Mouse (Mus musculus): ENCODE data around the gene Bcl2l12. TPM values are rescaled to one million over a fixed set of nuclear protein-coding genes. Genes with fewer than 3 reads are reported as not detected.

Gene Bcl2l12
- total RNA-seq, 2 experiments from 2014 or later = 1.8 to 2.6 TPM

GRCm38 (mm10) chr7:44970231-44970691 lies 28.3 kb downstream of the Bcl2l12 start:
- peak; percentile 79 to 81 for DNase-seq (ENCODE audit: low spot score in 2 of 2)
- intact Hi-C loops (cut with DNase I) = loop anchor here (5.0 kb wide), 1 partner anchor 43 kb away; the partner anchor contains the start of gene Ap2a1

- no peak for DNase-seq (ENCODE audit: low spot score in 2 of 2)
- intact Hi-C loops (cut with DNase I) = no loop called here
These were observed 31.9 kb downstream of the Bcl2l12 start for GRCm38 (mm10) chr7:44966638-44967037.

GRCm38 (mm10) chr7:44965975-44966374 lies 32.5 kb downstream of the Bcl2l12 start:
- DNase-seq (ENCODE audit: low spot score in 2 of 2) = no peak
- intact Hi-C loops (cut with DNase I) = no loop called here

DNA sequence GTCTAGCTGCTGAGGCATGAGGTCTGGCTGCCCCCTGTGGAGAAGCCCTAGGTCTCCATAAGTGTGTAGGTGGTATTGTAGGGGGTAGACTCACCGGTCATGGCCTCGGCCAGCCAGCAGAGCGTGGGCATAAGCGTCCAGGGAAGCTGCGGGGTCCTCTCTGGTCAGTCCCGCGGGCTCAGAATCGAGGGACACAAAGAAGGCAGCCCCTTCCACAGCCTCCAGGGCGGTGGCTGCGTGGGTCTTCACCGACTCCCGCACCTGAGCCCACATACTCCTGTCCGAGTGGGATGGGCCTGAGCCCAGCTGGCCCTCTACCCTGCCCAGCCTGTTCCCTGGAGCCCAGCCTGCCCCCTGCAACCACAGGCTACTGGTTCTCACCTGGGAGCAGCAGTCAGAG lies 33.5 kb downstream of the Bcl2l12 start:
- intact Hi-C loops (cut with DNase I) = no loop called here

GRCm38 (mm10) chr7:44962831-44963230 lies 35.7 kb downstream of the Bcl2l12 start:
- intact Hi-C loops (cut with DNase I) = no loop called here

More for the DNA sequence above, 33.5 kb downstream of the Bcl2l12 start:
- no peak for DNase-seq (ENCODE audit: low spot score in 2 of 2)

DNA sequence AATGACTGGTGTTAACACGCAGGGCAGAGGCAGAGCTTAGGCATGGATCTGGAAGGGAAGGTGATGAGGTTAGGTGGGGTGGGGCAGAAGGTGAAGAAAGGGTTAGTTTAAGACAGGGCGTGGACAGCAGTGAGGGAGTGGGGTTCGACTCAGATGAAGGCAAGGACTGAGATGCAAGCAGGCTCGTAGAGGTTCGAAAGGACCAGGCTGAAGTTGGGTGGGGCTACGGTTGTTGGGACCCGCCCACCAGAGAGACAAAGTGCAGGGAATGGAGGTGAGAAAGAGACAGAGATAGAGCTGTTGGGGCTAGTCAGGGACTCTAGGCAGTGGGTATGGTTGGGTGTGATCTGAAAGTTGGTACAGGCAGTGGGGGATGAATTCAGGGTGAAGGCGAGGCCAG lies 36.2 kb downstream of the Bcl2l12 start:
- no peak for DNase-seq (ENCODE audit: low spot score in 2 of 2)

More at GRCm38 (mm10) chr7:44962831-44963230, 35.7 kb downstream of the Bcl2l12 start:
- no peak for DNase-seq (ENCODE audit: low spot score in 2 of 2)

GRCm38 (mm10) chr7:44960512-44960910 lies 38.0 kb downstream of the Bcl2l12 start:
- DNase-seq (ENCODE audit: low spot score in 2 of 2) = no peak
- intact Hi-C loops (cut with DNase I) = no loop called here

More for the DNA sequence above, 36.2 kb downstream of the Bcl2l12 start:
- intact Hi-C loops (cut with DNase I) = no loop called here

GRCm38 (mm10) chr7:44959874-44960511 lies 38.5 kb downstream of the Bcl2l12 start:
- intact Hi-C loops (cut with DNase I) = loop anchor here (5.0 to 10.0 kb wide), 2 partner anchors 38 to 235 kb away; no protein-coding TSS in a partner anchor
- DNase-seq (ENCODE audit: low spot score in 2 of 2) = no peak

- intact Hi-C loops (cut with DNase I) = loop anchor here (5.0 to 10.0 kb wide), 2 partner anchors 37 to 234 kb away; no protein-coding TSS in a partner anchor
- DNase-seq (ENCODE audit: low spot score in 2 of 2) = no peak
These were observed 39.2 kb downstream of the Bcl2l12 start for GRCm38 (mm10) chr7:44959281-44959680.

DNA sequence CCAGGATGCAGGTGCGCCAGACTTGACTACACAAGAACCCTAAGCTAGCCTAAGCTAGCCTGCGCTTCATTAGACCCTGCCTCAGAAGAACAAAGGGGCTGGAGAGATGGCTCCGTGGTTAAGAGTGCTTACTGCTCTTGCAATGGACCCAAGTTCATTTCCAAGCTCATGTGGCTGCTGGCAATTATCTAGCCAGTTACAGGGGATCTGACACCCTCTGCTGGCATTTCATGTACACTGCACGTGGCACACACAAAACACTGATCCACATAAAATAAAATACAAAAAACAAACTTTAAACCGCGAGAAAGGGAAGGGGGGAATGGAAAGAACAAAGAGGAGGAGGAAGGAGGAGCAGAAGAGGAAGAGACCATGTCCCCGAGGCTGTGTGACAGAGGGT lies 40.3 kb downstream of the Bcl2l12 start:
- no peak for DNase-seq (ENCODE audit: low spot score in 2 of 2)
- intact Hi-C loops (cut with DNase I) = loop anchor here (5.0 to 10.0 kb wide), 2 partner anchors 36 to 233 kb away; no protein-coding TSS in a partner anchor

GRCm38 (mm10) chr7:44957183-44957835 lies 41.2 kb downstream of the Bcl2l12 start:
- intact Hi-C loops (cut with DNase I) = loop anchor here (5.0 to 10.0 kb wide), 2 partner anchors 35 to 233 kb away; no protein-coding TSS in a partner anchor
- no peak for DNase-seq (ENCODE audit: low spot score in 2 of 2)

GRCm38 (mm10) chr7:44956266-44956665 lies 42.2 kb downstream of the Bcl2l12 start:
- DNase-seq (ENCODE audit: low spot score in 2 of 2) = no peak
- intact Hi-C loops (cut with DNase I) = loop anchor here (5.0 to 10.0 kb wide), 2 partner anchors 34 to 231 kb away; no protein-coding TSS in a partner anchor

- intact Hi-C loops (cut with DNase I) = loop anchor here (5.0 to 10.0 kb wide), 2 partner anchors 33 to 231 kb away; no protein-coding TSS in a partner anchor
- DNase-seq (ENCODE audit: low spot score in 2 of 2) = no peak
These were observed 42.9 kb downstream of the Bcl2l12 start for GRCm38 (mm10) chr7:44955628-44956027.

DNA sequence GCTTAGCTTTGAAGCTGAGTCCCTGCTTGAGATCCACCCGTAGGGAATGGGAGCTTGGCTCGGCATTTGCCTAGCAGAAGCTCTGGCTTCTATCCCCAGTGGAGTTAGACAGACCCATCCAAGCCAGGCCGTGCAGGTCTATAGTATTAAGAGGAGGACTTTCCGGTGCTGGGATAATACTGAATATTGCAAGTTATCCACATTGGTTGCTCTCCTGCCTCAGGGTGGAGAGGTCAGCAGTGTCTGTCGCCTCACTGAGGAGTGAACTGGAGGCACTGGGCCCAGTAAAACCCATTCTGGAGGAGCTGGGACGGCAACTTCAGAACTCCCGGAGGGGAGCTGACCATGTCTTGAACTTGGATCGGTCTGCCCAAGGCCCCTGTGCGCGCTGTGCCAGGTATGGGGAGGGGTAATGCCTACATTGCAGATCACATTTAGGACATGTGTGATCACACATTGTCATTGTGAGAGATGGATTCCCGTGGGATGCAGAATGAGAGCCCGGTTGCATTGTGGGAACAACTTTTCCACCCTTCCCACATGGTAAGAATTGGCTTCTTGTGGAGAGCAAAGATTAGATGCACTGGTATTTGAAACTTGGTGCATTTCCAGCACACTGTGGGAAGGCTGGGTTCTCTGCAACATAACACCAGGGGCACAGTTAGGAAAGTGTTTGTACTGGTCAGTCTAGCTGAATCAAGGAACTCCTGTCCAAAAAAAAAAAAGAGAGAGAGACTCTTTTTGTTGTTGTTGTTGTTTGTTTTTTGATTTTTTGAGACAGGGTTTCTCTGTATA lies 44.2 kb downstream of the Bcl2l12 start:
- intact Hi-C loops (cut with DNase I) = loop anchor here (10.0 kb wide), 1 partner anchor 229 kb away; no protein-coding TSS in a partner anchor

DNA sequence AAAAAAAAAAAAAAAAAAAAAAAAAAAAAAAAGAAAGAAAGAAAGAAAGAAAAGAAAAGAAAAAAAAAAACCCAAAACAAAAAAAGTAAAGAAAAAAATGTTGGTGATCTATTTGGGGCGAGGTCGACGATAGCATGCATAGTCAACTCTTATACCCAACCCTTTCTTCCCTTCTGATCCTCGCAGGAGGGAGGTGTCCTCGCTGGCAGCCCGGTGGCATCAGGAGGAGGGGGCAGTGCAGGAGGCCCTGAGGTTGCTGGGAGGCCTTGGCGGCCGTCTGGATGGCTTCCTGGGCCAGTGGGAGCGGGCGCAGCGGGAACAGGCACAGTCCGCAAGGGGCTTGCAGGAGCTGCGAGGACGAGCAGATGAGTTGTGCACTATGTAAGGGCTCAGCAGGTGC lies 45.0 kb downstream of the Bcl2l12 start:
- intact Hi-C loops (cut with DNase I) = loop anchor here (10.0 kb wide), 1 partner anchor 229 kb away; no protein-coding TSS in a partner anchor
- no peak for DNase-seq (ENCODE audit: low spot score in 2 of 2)

More for the DNA sequence above, 44.2 kb downstream of the Bcl2l12 start:
- no peak for DNase-seq (ENCODE audit: low spot score in 2 of 2)

DNA sequence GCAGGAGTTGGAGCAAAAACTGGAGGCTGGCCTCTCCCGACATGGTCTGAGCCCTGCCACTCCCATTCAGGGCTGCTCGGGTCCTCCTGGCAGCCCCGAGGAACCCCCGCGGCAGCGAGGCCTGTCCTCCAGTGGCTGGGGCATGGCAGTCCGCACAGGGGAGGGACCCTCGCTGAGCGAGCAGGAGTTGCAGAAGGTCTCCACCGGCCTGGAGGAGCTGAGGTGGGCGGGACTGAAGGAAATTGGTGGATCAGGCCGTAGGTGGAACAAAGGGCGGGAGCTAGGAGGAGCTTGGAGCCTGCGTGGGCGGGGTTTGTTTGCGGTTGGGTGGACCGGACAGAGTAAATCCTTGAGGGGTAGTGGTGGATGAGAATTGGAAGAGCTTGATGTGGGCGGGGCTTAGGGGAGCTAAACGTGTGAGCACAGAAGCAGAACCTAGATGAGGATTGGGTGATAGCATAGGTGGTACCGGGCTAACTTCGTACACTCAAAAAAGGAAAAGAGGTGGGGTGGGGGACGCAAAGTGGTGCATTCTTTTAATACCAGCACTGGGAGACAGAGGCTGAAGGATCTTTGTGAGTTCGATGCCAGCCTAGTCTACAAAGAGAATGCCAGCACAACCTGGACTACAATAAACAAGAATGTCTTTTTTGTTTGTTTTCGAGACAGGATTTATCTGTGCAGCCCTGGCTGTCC lies 45.8 kb downstream of the Bcl2l12 start:
- DNase-seq (ENCODE audit: low spot score in 2 of 2) = peak; percentile 78 to 81
- intact Hi-C loops (cut with DNase I) = loop anchor here (10.0 kb wide), 1 partner anchor 228 kb away; no protein-coding TSS in a partner anchor

- intact Hi-C loops (cut with DNase I) = loop anchor here (10.0 kb wide), 1 partner anchor 227 kb away; no protein-coding TSS in a partner anchor
- DNase-seq (ENCODE audit: low spot score in 2 of 2) = no peak
These were observed 46.6 kb downstream of the Bcl2l12 start for GRCm38 (mm10) chr7:44951960-44952359.

DNA sequence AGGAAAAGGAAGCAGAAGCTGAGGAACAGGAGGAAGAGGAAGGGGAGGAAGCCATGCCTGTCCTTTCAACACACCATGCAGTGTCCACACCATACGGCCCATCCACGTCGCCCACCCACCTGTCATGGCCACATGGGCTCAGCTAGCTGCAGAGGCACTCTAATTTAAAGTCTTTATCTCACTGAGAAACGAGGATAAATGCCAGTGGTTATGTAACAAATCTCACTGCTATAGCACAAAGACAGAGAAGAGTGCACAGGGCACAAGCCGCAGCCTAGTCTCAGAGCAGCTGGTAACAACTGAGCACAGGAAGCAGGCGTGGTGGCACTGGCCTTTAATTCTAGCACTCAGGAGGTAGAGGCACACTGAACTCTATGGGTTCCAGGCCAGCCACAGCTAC lies 48.6 kb downstream of the Bcl2l12 start:
- intact Hi-C loops (cut with DNase I) = loop anchor here (10.0 kb wide), 1 partner anchor 225 kb away; no protein-coding TSS in a partner anchor
- no peak for DNase-seq (ENCODE audit: low spot score in 2 of 2)

GRCm38 (mm10) chr7:44942904-44943303 lies 55.6 kb downstream of the Bcl2l12 start, which contains the start of gene Tsks:
Tsks (plus strand) TSS chr7:44943204.
- no peak for DNase-seq (ENCODE audit: low spot score in 2 of 2)
- intact Hi-C loops (cut with DNase I) = no loop called here

All from left cerebral cortex, postnatal 36 days (tissue).